Mouse (Mus musculus) limb, embryonic 13.5 days (tissue): Measurements from ENCODE around the gene C1rl. TPM values are rescaled to one million over a fixed set of nuclear protein-coding genes. Genes with fewer than 3 reads are reported as not detected.

Experiments used
- polyA plus RNA-seq: library from polyadenylated mRNA; unstranded; fragments of >200 nt; fragmentation: Nextera tagmentation; extraction: Ambion mirVana; gene quantifications from 2 replicates; pipeline ENCODE4 v1.2.1, GENCODE M21; 2015

C1rl gene
- polyA plus RNA-seq, 1 experiment from 2014 or later, result 0.60 TPM

Other genes starting within 250 kb of the C1rl start
- gene Cd163, start 188.5 kb upstream of the C1rl start, polyA plus RNA-seq, result not detected in 2 replicates
- gene Pex5, start 78.0 kb upstream of the C1rl start, polyA plus RNA-seq, result 50.4 and 54.5 TPM in 2 replicates
- gene Clstn3, start 28.3 kb upstream of the C1rl start, polyA plus RNA-seq, result 12.8 and 12.9 TPM in 2 replicates
- gene C1ra, start 19.3 kb downstream of the C1rl start, polyA plus RNA-seq, result 0.80 and 1.3 TPM in 2 replicates
- 1.8 and 1.9 TPM in 2 replicates for gene C1s1, start 49.2 kb downstream of the C1rl start, polyA plus RNA-seq
- not detected in 2 replicates for gene C1rb, start 77.2 kb downstream of the C1rl start, polyA plus RNA-seq
- gene C1s2, start 143.0 kb downstream of the C1rl start, polyA plus RNA-seq, result 0.24 TPM in 1 of 2 replicates, not detected in the other
- 56.4 and 57.0 TPM in 2 replicates for gene Lpcat3, start 169.9 kb downstream of the C1rl start, polyA plus RNA-seq
- 190 and 201 TPM in 2 replicates for gene Emg1, start 219.1 kb downstream of the C1rl start, polyA plus RNA-seq
- gene Phb2, start 219.2 kb downstream of the C1rl start, polyA plus RNA-seq, result 324 and 325 TPM in 2 replicates
- gene Ptpn6, start 245.6 kb downstream of the C1rl start, polyA plus RNA-seq, result 9.0 and 10.9 TPM in 2 replicates
- 480 and 513 TPM in 2 replicates for gene Grcc10, start 248.3 kb downstream of the C1rl start, polyA plus RNA-seq